Mouse (Mus musculus): ENCODE data around the gene St3gal4.

DNA sequence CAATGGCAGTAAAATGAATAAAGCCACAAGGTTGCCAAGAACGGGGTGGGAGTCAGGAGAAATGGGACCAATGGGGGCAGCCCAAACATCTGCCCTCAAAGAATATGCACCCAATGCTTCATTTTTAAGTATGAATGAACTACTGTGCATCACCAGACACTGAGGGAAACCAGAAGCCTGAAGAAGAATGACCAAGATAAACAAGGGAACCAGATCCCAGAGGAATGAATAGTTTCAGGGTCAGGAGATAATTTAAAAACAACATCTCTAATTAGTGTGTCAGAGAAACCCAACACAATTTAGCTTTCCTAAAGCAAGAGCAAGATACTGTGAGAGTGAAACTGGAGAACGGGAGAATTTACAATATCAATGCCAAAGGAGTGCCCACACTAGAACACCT is 41.6 kb upstream of the St3gal4 start:
- TF ChIP-seq CTCF (IDR thresholded peaks at IDR 0.05; ENCODE audit: low read depth): no peak
- TF ChIP-seq EP300 (IDR thresholded peaks at IDR 0.05; ENCODE audit: low read depth): no peak
